Mouse (Mus musculus): ENCODE measurements around the gene Upf1. TPM values are rescaled to one million over a fixed set of nuclear protein-coding genes. Genes with fewer than 3 reads are reported as not detected.
A peak's percentile ranks its signal among the peaks of the same experiment; 100 is the strongest.

Upf1 gene
- 35.8 TPM for polyA plus RNA-seq (2012; fragmentation: generic; extraction: Trizol)

DNA sequence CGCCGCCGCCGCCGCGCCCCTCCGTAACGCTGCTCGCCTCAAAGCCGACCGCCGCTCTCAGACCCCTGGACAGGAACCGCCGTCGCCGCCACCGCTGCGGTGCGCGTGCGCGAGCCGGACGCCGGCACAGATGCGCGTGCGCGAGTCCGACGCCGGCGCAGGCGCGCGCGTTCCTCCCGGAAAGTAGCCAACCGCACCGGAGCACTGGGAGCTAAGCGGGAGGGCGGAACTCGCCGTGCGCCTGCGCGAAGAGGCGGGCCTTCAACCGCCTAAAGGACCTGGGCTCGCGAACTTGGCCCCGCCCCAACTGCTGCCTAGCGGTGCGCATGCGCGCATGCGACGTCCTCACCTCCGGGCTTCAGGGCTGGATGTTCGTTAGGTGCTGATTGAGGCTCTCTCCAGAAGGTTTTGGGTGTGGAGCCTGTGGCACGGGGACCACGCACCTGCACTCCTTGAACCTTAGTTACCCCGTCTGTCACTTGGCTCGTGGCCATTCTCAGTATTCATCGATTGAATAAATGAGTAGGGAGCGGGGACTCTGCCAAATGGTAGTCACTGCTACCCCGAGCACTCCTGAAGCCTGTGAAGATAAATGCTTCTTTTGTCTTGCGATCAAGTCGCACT lies at the start of gene Upf1:
TSS of gene Upf1 (minus strand) at position 85 of the 624 bp plus-strand sequence.
- Histone ChIP-seq H3K4me3 (peak within 1 kb of the TSS; percentile 59), H3K79me2 (ENCODE audit: control insufficient read depth, insufficient read depth) (peaks cover 46% of the 10 kb centered on the region), H3K27me3 (ENCODE audit: control insufficient read depth, insufficient read depth, insufficient read length) (no peaks in the 10 kb centered on the region), H3K36me3 (ENCODE audit: control insufficient read depth, insufficient read depth) (no peaks in the 10 kb centered on the region), H3K4me2 (ENCODE audit: low read depth) (peak within 1 kb of the TSS; percentile 99), H3ac (ENCODE audit: control insufficient read depth, insufficient read length) (peak within 1 kb of the TSS; percentile 70)
- TF ChIP-seq TCF3 (IDR thresholded peaks at IDR 0.05; ENCODE audit: insufficient read length, low read depth) (no peak), REST (IDR thresholded peaks at IDR 0.05; ENCODE audit: insufficient read depth, insufficient read length) (no peak), POLR2AphosphoS2 (IDR thresholded peaks at IDR 0.05; ENCODE audit: insufficient read length, low read depth) (peak; percentile 97), MYOG (IDR thresholded peaks at IDR 0.05; ENCODE audit: control insufficient read depth in 1 of 3, insufficient read depth in 1 of 3, insufficient read length in 2 of 3, low read depth in 2 of 3) (peak in 2 of 3 experiments; percentile 11 to 39), MYOD1 (IDR thresholded peaks at IDR 0.05; ENCODE audit: control insufficient read depth in 1 of 3, insufficient read length in 2 of 3, low read depth in 2 of 3) (peak in 2 of 3 experiments; percentile 32 to 68), SRF (IDR thresholded peaks at IDR 0.05; ENCODE audit: control insufficient read depth, insufficient read length, low read depth) (peak; percentile 65), E2F4 (IDR thresholded peaks at IDR 0.05; ENCODE audit: insufficient read depth) (no peak), POLR2A (IDR thresholded peaks at IDR 0.05; ENCODE audit: insufficient read length, low read depth) (peak; percentile 96), USF1 (IDR thresholded peaks at IDR 0.05; ENCODE audit: low read depth) (no peak), TCF12 (IDR thresholded peaks at IDR 0.05; ENCODE audit: insufficient read depth, poor library complexity, severe bottlenecking) (no peak), CEBPB (IDR thresholded peaks at IDR 0.05; ENCODE audit: insufficient read depth, poor library complexity, severe bottlenecking) (no peak), MAX (IDR thresholded peaks at IDR 0.05; ENCODE audit: low read depth) (no peak)

DNA sequence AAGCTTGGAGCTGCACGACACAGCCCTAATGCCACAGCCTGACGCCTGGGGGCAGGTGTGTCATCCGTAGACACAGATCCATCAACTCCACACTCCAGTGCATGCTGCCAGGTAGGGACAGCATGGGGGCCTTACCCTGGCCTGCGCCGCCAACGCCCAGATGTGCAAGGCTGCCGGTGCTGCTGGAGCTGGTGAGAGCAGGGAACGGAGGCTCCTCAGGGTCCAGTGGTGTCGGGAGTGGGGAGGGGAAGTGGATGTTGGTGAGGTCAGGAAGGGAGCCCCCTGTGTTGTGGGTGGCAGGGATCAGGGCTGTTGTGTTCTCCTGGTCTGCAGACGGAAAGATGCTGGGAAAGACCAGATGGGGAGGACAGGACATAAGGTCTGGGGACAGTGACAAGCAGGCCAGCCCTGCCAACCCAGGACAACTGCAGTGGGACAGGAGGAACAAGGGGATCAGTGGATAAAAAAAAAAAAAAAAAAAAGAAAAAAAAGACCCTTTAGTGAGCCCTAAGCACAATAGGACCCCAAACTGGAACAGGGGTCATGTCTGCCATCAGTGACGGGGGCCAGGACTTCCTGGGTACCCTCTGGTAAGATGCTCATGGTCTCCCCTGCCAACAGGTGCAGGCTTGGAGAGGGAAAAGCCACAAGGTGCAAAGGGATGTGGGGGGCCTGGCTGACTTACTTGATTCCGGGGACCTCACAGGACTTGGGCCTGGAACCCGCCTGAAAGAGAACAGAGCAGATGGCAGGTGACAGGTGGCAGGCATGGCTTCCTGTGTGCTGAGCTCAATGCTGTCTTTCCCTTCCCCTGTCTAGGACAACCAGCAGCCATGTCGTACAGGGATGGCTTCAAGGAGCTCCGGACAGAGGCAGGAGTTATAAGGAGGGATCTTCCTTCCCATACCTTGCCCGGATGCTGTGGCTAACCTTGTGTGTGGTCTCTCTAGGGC lies 44.8 kb upstream of the Upf1 start:
- TF ChIP-seq MYOD1 (IDR thresholded peaks at IDR 0.05; ENCODE audit: control insufficient read depth in 1 of 3, insufficient read length in 2 of 3, low read depth in 2 of 3) = no peak
- TF ChIP-seq TCF3 (IDR thresholded peaks at IDR 0.05; ENCODE audit: insufficient read length, low read depth) = no peak
- no peak for TF ChIP-seq MAX (IDR thresholded peaks at IDR 0.05; ENCODE audit: low read depth)
- no peak overlapping the region for H3K4me3 ChIP-seq
- no peaks in the 10 kb centered on the region for H3K79me2 ChIP-seq (ENCODE audit: control insufficient read depth, insufficient read depth)
- H3ac ChIP-seq (ENCODE audit: control insufficient read depth, insufficient read length) = no peak overlapping the region
- no peaks in the 10 kb centered on the region for H3K36me3 ChIP-seq (ENCODE audit: control insufficient read depth, insufficient read depth)
- H3K27me3 ChIP-seq (ENCODE audit: control insufficient read depth, insufficient read depth, insufficient read length) = no peaks in the 10 kb centered on the region
- no peak overlapping the region for H3K4me2 ChIP-seq (ENCODE audit: low read depth)

- no peak overlapping the region for H3K4me2 ChIP-seq (ENCODE audit: low read depth)
- no peaks in the 10 kb centered on the region for H3K79me2 ChIP-seq (ENCODE audit: control insufficient read depth, insufficient read depth)
- no peak for TF ChIP-seq MYOG (IDR thresholded peaks at IDR 0.05; ENCODE audit: control insufficient read depth in 1 of 3, insufficient read depth in 1 of 3, insufficient read length in 2 of 3, low read depth in 2 of 3)
Measured at GRCm38 (mm10) chr8:70396184-70396583, 43.1 kb upstream of the Upf1 start.

DNA sequence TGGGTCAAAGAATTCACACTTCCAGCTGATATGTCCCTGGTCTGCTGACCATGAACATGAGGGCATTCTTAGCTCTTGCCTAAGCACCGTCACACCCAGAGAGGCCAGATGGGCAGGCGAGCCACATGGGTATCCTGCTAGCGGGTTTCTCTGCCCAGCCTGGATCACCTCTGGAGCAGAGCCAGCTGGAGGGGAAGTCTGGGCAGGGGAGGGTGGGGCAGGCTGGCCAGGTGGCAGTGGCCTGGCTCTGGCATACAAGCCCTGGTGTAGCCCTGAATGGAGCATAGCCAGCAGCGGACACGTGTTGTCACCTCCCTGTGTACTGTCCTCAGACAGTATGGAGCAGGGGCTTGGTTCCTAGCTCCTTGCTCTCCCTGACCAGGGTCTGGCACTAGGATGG lies 42.6 kb upstream of the Upf1 start:
- Histone ChIP-seq H3K4me2 (ENCODE audit: low read depth) (no peak overlapping the region), H3K27me3 (ENCODE audit: control insufficient read depth, insufficient read depth, insufficient read length) (no peaks in the 10 kb centered on the region), H3K36me3 (ENCODE audit: control insufficient read depth, insufficient read depth) (no peaks in the 10 kb centered on the region), H3K4me3 (no peak overlapping the region), H3K79me2 (ENCODE audit: control insufficient read depth, insufficient read depth) (no peaks in the 10 kb centered on the region), H3ac (ENCODE audit: control insufficient read depth, insufficient read length) (no peak overlapping the region)
- no peak for TF ChIP-seq USF1 (IDR thresholded peaks at IDR 0.05; ENCODE audit: low read depth)
- TF ChIP-seq REST (IDR thresholded peaks at IDR 0.05; ENCODE audit: insufficient read depth, insufficient read length) = no peak
- no peak for TF ChIP-seq E2F4 (IDR thresholded peaks at IDR 0.05; ENCODE audit: insufficient read depth)
- TF ChIP-seq SRF (IDR thresholded peaks at IDR 0.05; ENCODE audit: control insufficient read depth, insufficient read length, low read depth) = no peak
- TF ChIP-seq CEBPB (IDR thresholded peaks at IDR 0.05; ENCODE audit: insufficient read depth, poor library complexity, severe bottlenecking) = no peak
- TF ChIP-seq POLR2AphosphoS2 (IDR thresholded peaks at IDR 0.05; ENCODE audit: insufficient read length, low read depth) = no peak
- no peak for TF ChIP-seq MAX (IDR thresholded peaks at IDR 0.05; ENCODE audit: low read depth)
- peak in 1 of 3 experiments; percentile 83 for TF ChIP-seq MYOD1 (IDR thresholded peaks at IDR 0.05; ENCODE audit: control insufficient read depth in 1 of 3, insufficient read length in 2 of 3, low read depth in 2 of 3)
- no peak for TF ChIP-seq TCF3 (IDR thresholded peaks at IDR 0.05; ENCODE audit: insufficient read length, low read depth)
- no peak for TF ChIP-seq TCF12 (IDR thresholded peaks at IDR 0.05; ENCODE audit: insufficient read depth, poor library complexity, severe bottlenecking)
- no peak for TF ChIP-seq POLR2A (IDR thresholded peaks at IDR 0.05; ENCODE audit: insufficient read length, low read depth)
- peak in 1 of 3 experiments; percentile 72 for TF ChIP-seq MYOG (IDR thresholded peaks at IDR 0.05; ENCODE audit: control insufficient read depth in 1 of 3, insufficient read depth in 1 of 3, insufficient read length in 2 of 3, low read depth in 2 of 3)

More at GRCm38 (mm10) chr8:70396184-70396583, 43.1 kb upstream of the Upf1 start:
- Histone ChIP-seq H3K36me3 (ENCODE audit: control insufficient read depth, insufficient read depth) (no peaks in the 10 kb centered on the region), H3K27me3 (ENCODE audit: control insufficient read depth, insufficient read depth, insufficient read length) (no peaks in the 10 kb centered on the region), H3K4me3 (no peak overlapping the region), H3ac (ENCODE audit: control insufficient read depth, insufficient read length) (no peak overlapping the region)
